Mouse (Mus musculus) olfactory bulb, adult 2 months (tissue): Measurements from ENCODE around the gene Pdcl2. TPM values are rescaled to one million over a fixed set of nuclear protein-coding genes. Genes with fewer than 3 reads are reported as not detected.

Experiments
- H3K27ac ChIP-seq: fragments of 200-500 bp; 2 replicates; pipeline ENCODE4 v1.5.1; 2012; ENCODE audit warnings: low read depth, low read length; ENCODE audit not compliant: insufficient read depth
- H3K4me1 ChIP-seq: fragments of 200-500 bp; 2 replicates; pipeline ENCODE4 v1.6.1; 2012; ENCODE audit warnings: low read length; ENCODE audit not compliant: control insufficient read depth, insufficient read depth
- H3K4me3 ChIP-seq: fragments of 200-500 bp; 2 replicates; pipeline ENCODE4 v1.5.1; 2012; ENCODE audit warnings: mild to moderate bottlenecking, low read depth, low read length, moderate library complexity; ENCODE audit not compliant: insufficient read depth
- CTCF ChIP-seq: fragments of 200-500 bp; IDR thresholded peaks from 2 replicates; pipeline ENCODE4 v1.5.1; 2012; ENCODE audit warnings: low read depth, mild to moderate bottlenecking, low read length, moderate library complexity; ENCODE audit not compliant: insufficient read depth
- POLR2A ChIP-seq: fragments of 200-500 bp; IDR thresholded peaks from 2 replicates; pipeline ENCODE4 v1.6.1; 2012; ENCODE audit warnings: mild to moderate bottlenecking, low read depth, low read length, moderate library complexity; ENCODE audit not compliant: insufficient read depth
- WGBS: fragments of 180-500 bp; shearing (Covaris S2); methylation state at CpG from one replicate; pipeline ENCODE4 v1.1.7; 2018; 5-methylcytosine and 5-hydroxymethylcytosine counted together
- polyA plus RNA-seq: library from polyadenylated mRNA; stranded (reverse); fragments of >200 nt; gene quantifications from 2 replicates; pipeline ENCODE4 v1.2.4, GENCODE M21; 2012; ENCODE audit warnings: low replicate concordance; ENCODE audit not compliant: missing spikeins, insufficient read depth, insufficient read length

Gene Pdcl2
- polyA plus RNA-seq, 1 experiment = not detected

- peak; percentile 67 for TF ChIP-seq POLR2A
- no peak for TF ChIP-seq CTCF
- under 1% methylated on average over 103 of the region's 104 CpGs for WGBS
Measured at GRCm38 (mm10) chr5:76304452-76305341, 26.3 kb downstream of the Pdcl2 start, which contains the start of gene Clock. TSS of gene Clock (minus strand) at chr5:76304792.

GRCm38 (mm10) chr5:76303745-76304451 is 27.1 kb downstream of the Pdcl2 start:
- Histone ChIP-seq H3K4me1 (peaks cover 3% of the 10 kb centered on the region; the same call in 1 of the 2 replicates), H3K4me3 (peak overlapping the region; percentile 91), H3K27ac (0 out of 2 replicates have a peak overlapping the region, but pooled peaks have one; percentile 14)
- WGBS = 1% methylated on average over 100 of the region's 100 CpGs
- TF ChIP-seq CTCF (no peak), POLR2A (no peak)

More at GRCm38 (mm10) chr5:76304452-76305341, 26.3 kb downstream of the Pdcl2 start, which contains the start of gene Clock:
- Histone ChIP-seq H3K4me1 (peaks cover 3% of the 10 kb centered on the region; the same call in 1 of the 2 replicates), H3K4me3 (peak within 1 kb of the TSS; percentile 91), H3K27ac (peak within 1 kb of the TSS; percentile 87)

- Histone ChIP-seq H3K4me1 (peaks cover 3% of the 10 kb centered on the region; the same call in 1 of the 2 replicates), H3K4me3 (peak overlapping the region; percentile 91), H3K27ac (no peak overlapping the region)
- TF ChIP-seq POLR2A = no peak
- TF ChIP-seq CTCF = no peak
- WGBS = 2% methylated on average over 11 of the region's 11 CpGs
Measured at GRCm38 (mm10) chr5:76303379-76303744, 27.6 kb downstream of the Pdcl2 start.

GRCm38 (mm10) chr5:76302009-76302408 is 28.9 kb downstream of the Pdcl2 start:
- no peak overlapping the region for H3K4me3 ChIP-seq
- no peak overlapping the region for H3K27ac ChIP-seq
- TF ChIP-seq POLR2A = no peak
- TF ChIP-seq CTCF = no peak
- WGBS = 82% methylated on average over 2 of the region's 2 CpGs
- H3K4me1 ChIP-seq = peaks cover 3% of the 10 kb centered on the region; the same call in 1 of the 2 replicates

- TF ChIP-seq CTCF = no peak
- TF ChIP-seq POLR2A = no peak
- H3K4me3 ChIP-seq = no peak overlapping the region
- H3K4me1 ChIP-seq = 0 out of 2 replicates have a peak, but pooled peaks cover 2% of the 10 kb centered on the region
- no peak overlapping the region for H3K27ac ChIP-seq
- WGBS = 82% methylated on average over 8 of the region's 8 CpGs
Measured at GRCm38 (mm10) chr5:76289234-76289691, 41.7 kb downstream of the Pdcl2 start.

- Histone ChIP-seq H3K4me3 (no peak overlapping the region), H3K27ac (no peak overlapping the region), H3K4me1 (0 out of 2 replicates have a peak, but pooled peaks cover 2% of the 10 kb centered on the region)
- 90% methylated on average over 3 of the region's 3 CpGs for WGBS
- TF ChIP-seq CTCF = no peak
- no peak for TF ChIP-seq POLR2A
Measured at GRCm38 (mm10) chr5:76288256-76288655, 42.7 kb downstream of the Pdcl2 start.

GRCm38 (mm10) chr5:76287062-76287461 is 43.9 kb downstream of the Pdcl2 start:
- 82% methylated on average over 5 of the region's 5 CpGs for WGBS
- H3K27ac ChIP-seq = no peak overlapping the region

GRCm38 (mm10) chr5:76285699-76286098 is 45.3 kb downstream of the Pdcl2 start:
- H3K4me3 ChIP-seq = no peak overlapping the region
- TF ChIP-seq CTCF (no peak), POLR2A (no peak)
- WGBS = 52% methylated on average over 4 of the region's 4 CpGs
- H3K27ac ChIP-seq = no peak overlapping the region
- H3K4me1 ChIP-seq = peaks cover 5% of the 10 kb centered on the region

More at GRCm38 (mm10) chr5:76287062-76287461, 43.9 kb downstream of the Pdcl2 start:
- no peak for TF ChIP-seq POLR2A
- TF ChIP-seq CTCF = no peak
- Histone ChIP-seq H3K4me3 (no peak overlapping the region), H3K4me1 (peaks cover 4% of the 10 kb centered on the region; the same call in 1 of the 2 replicates)

GRCm38 (mm10) chr5:76283890-76284289 is 47.1 kb downstream of the Pdcl2 start:
- 90% methylated on average over 1 of the region's 1 CpGs for WGBS

More at GRCm38 (mm10) chr5:76283890-76284289, 47.1 kb downstream of the Pdcl2 start:
- TF ChIP-seq POLR2A (no peak), CTCF (no peak)
- H3K4me1 ChIP-seq = peaks cover 5% of the 10 kb centered on the region
- no peak overlapping the region for H3K4me3 ChIP-seq
- no peak overlapping the region for H3K27ac ChIP-seq
